10 mouse cellular contexts compared by ENCODE assay signal in genomic region chr6:94080933-94081545, GRCm38 (mm10).
DNase-seq lines count a peak whose midpoint lies in the region; ATAC-seq and TF ChIP-seq lines count a peak whose summit lies in the region.
"Had no signal": no experiment of that assay in that cellular context is flagged by ENCODE, and none has a peak within 500 bp of the region (broad histone marks: within the 10 kb centered on the region; RNA-seq: fewer than 3 reads in every experiment).

No protein-coding gene starts in this region.

- no peaks in the 10 kb centered on the region for H3K27me3 ChIP-seq in liver, embryonic 12.5 days (replicated peaks)
- H3K27me3 ChIP-seq in midbrain, postnatal 0 days (ENCODE audit: insufficient read depth, low read length) = no peaks in the 10 kb centered on the region
- H3K27me3 ChIP-seq: embryonic facial prominence, embryonic 15.5 days; neural tube, embryonic 13.5 days had no signal

- H3K4me3 ChIP-seq in liver, embryonic 12.5 days = no peak overlapping the region
- H3K4me3 ChIP-seq in left cerebral cortex, adult 2 months = no peak overlapping the region
- no peak overlapping the region for H3K4me3 ChIP-seq in midbrain, postnatal 0 days (ENCODE audit: low read depth, low read length)
- H3K4me3 ChIP-seq: embryonic facial prominence, embryonic 15.5 days; neural tube, embryonic 13.5 days had no signal

- no peak overlapping the region for H3K27ac ChIP-seq in liver, embryonic 12.5 days
- peak overlapping the region; percentile 28; the same call in 1 of the 2 replicates for H3K27ac ChIP-seq in left cerebral cortex, adult 2 months
- H3K27ac ChIP-seq in midbrain, postnatal 0 days (ENCODE audit: low read depth, low read length) = no peak overlapping the region
- H3K27ac ChIP-seq: embryonic facial prominence, embryonic 15.5 days; neural tube, embryonic 13.5 days had no signal

- H3K4me1 ChIP-seq in liver, embryonic 12.5 days = peaks cover 17% of the 10 kb centered on the region; the same call in 1 of the 2 replicates
- H3K4me1 ChIP-seq in midbrain, postnatal 0 days (ENCODE audit: insufficient read depth, low read length) = no peaks in the 10 kb centered on the region

- 11% methylated on average over 4 of the region's 4 CpGs for WGBS in liver, embryonic 12.5 days (ENCODE audit: insufficient replicate concordance)
- WGBS in midbrain, postnatal 0 days = 13% methylated on average over 4 of the region's 4 CpGs

- peak; percentile 65 for DNase-seq in liver
- peak; percentile 82 for DNase-seq in adrenal gland, postnatal 10 days
- DNase-seq in embryo, embryonic 11 days = peak; percentile 79
- peak; percentile 24 to 60 for DNase-seq in heart, adult 9 months (ENCODE audit: low spot score in 2 of 2)
- peak; percentile 76 to 78 for DNase-seq in left cerebral cortex, adult 2 months (ENCODE audit: extremely low spot score in 1 of 2, low spot score in 2 of 2)
- DNase-seq in midbrain, postnatal 0 days (ENCODE audit: low spot score) = peak; percentile 86
- peak; percentile 49 to 73 for DNase-seq in urinary bladder, postnatal 36 days (ENCODE audit: low spot score in 2 of 2)

- no peak for ATAC-seq in liver, embryonic 12.5 days
- ATAC-seq in midbrain, postnatal 0 days (ENCODE audit: low FRiP score) = no peak

- H3K36me3 ChIP-seq in liver, embryonic 12.5 days = no peaks in the 10 kb centered on the region
- H3K36me3 ChIP-seq in midbrain, postnatal 0 days (ENCODE audit: insufficient read depth, low read length) = no peaks in the 10 kb centered on the region
- H3K36me3 ChIP-seq: embryonic facial prominence, embryonic 15.5 days; neural tube, embryonic 13.5 days had no signal

- H3K4me2 ChIP-seq in liver, embryonic 12.5 days = no peak overlapping the region
- H3K4me2 ChIP-seq in midbrain, postnatal 0 days (ENCODE audit: low read depth, low read length, poor library complexity, severe bottlenecking) = no peak overlapping the region
- H3K4me2 ChIP-seq: embryonic facial prominence, embryonic 15.5 days; neural tube, embryonic 13.5 days had no signal

- no peak overlapping the region for H3K9ac ChIP-seq in liver, embryonic 12.5 days
- H3K9ac ChIP-seq in midbrain, postnatal 0 days (replicated peaks; ENCODE audit: low read length, poor library complexity, severe bottlenecking) = no peak overlapping the region
- H3K9ac ChIP-seq: embryonic facial prominence, embryonic 15.5 days; neural tube, embryonic 13.5 days had no signal

- H3K9me3 ChIP-seq in liver, embryonic 12.5 days (replicated peaks) = no peaks in the 10 kb centered on the region
- H3K9me3 ChIP-seq in midbrain, postnatal 0 days (ENCODE audit: low read length) = no peaks in the 10 kb centered on the region
- H3K9me3 ChIP-seq: embryonic facial prominence, embryonic 15.5 days; neural tube, embryonic 13.5 days had no signal

- intact Hi-C loops in left cerebral cortex, adult 2 months (cut with DNase I) = loop anchor here (1.0 to 5.0 kb wide), 6 partner anchors 40 to 383 kb away; partner anchors contain the start of gene Magi1

- TF ChIP-seq CTCF in left cerebral cortex, adult 2 months (IDR thresholded peaks at IDR 0.05) = peak; percentile 99
- peak; percentile 99 for TF ChIP-seq CTCF in midbrain, postnatal 0 days (IDR thresholded peaks at IDR 0.05)
